Mouse (Mus musculus) megakaryocyte, embryonic 14.5 days (primary cell): Measurements from ENCODE around the gene Evi5.

Source experiments
- FLI1 ChIP-seq: IDR thresholded peaks from 2 replicates; pipeline ENCODE4 v1.6.1; 2012; ENCODE audit warnings: low read length, inconsistent platforms, mixed read lengths
- GATA1 ChIP-seq: IDR thresholded peaks from 3 replicates; pipeline ENCODE4 v1.6.1; 2012; ENCODE audit warnings: mixed read lengths, low read length, inconsistent platforms, borderline replicate concordance

- no peak for TF ChIP-seq GATA1
- no peak for TF ChIP-seq FLI1
Observed at GRCm38 (mm10) chr5:107726281-107727006, 148.5 kb downstream of the Evi5 start.
